Mouse (Mus musculus): ENCODE measurements around the gene Zfp362.

GRCm38 (mm10) chr4:128824131-128824530 is 18.3 kb upstream of the Zfp362 start:
- TF ChIP-seq NANOG (IDR thresholded peaks at IDR 0.05; ENCODE audit: borderline replicate concordance, low read length) (no peak), CTCF (conservative IDR thresholded peaks at IDR 0.05; ENCODE audit: low read length) (no peak)

Data from E14TG2a.4 (cell line).